Mouse (Mus musculus) forebrain, embryonic 14.5 days (tissue): ENCODE measurements around the gene Pakap. TPM values are rescaled to one million over a fixed set of nuclear protein-coding genes. Genes with fewer than 3 reads are reported as not detected.

ENCODE experiments used
- ATAC-seq: fragments of 200-750 bp; cut with Nextera tagmentation; 2 replicates; pipeline ENCODE4 v1.8.0; 2017; ENCODE audit warnings: mild to moderate bottlenecking, moderate library complexity
- DNase-seq: peaks from one replicate; pipeline ENCODE4 v3.0.0-alpha.2; 2015; ENCODE audit warnings: low spot score
- H3K27ac ChIP-seq: fragments of 300-500 bp; sonication (generic); 2 replicates; pipeline ENCODE4 v1.5.1; 2014; ENCODE audit warnings: low read depth, mild to moderate bottlenecking, control low read depth, low read length, moderate library complexity
- H3K27me3 ChIP-seq: fragments of 300-500 bp; sonication (generic); replicated peaks from 2 replicates; pipeline ENCODE4 v1.6.1; 2014; ENCODE audit warnings: low read length, control low read depth, mixed read lengths; ENCODE audit not compliant: control insufficient read depth, insufficient read depth
- H3K36me3 ChIP-seq: fragments of 300-500 bp; sonication (generic); 2 replicates; pipeline ENCODE4 v1.6.1; 2014; ENCODE audit warnings: low read length, control low read depth; ENCODE audit not compliant: control insufficient read depth, insufficient read depth
- H3K4me1 ChIP-seq: fragments of 300-500 bp; sonication (generic); 2 replicates; pipeline ENCODE4 v1.6.1; 2014; ENCODE audit warnings: antibody characterized with exemption, low read length, control low read depth; ENCODE audit not compliant: control insufficient read depth, insufficient read depth
- H3K4me2 ChIP-seq: fragments of 300-500 bp; sonication (generic); 2 replicates; pipeline ENCODE4 v1.6.1; 2014; ENCODE audit warnings: mild to moderate bottlenecking, control low read depth, low read length
- H3K4me3 ChIP-seq: fragments of 300-500 bp; sonication (generic); 2 replicates; pipeline ENCODE4 v1.5.1; 2014; ENCODE audit warnings: low read depth, low read length, control low read depth
- H3K9ac ChIP-seq: fragments of 300-500 bp; sonication (generic); 2 replicates; pipeline ENCODE4 v1.6.1; 2014; ENCODE audit warnings: mild to moderate bottlenecking, low read length, control low read depth, moderate library complexity
- H3K9me3 ChIP-seq: fragments of 300-500 bp; sonication (generic); replicated peaks from 2 replicates; pipeline ENCODE4 v1.6.1; 2016; ENCODE audit warnings: low read length, control low read depth, mixed read lengths; ENCODE audit not compliant: control insufficient read depth
- WGBS: fragments of 180-500 bp; shearing (Covaris S2); extraction: QIAGEN DNeasy Blood & Tissue Kit; methylation state at CpG from one replicate; pipeline ENCODE4 v1.1.7; 2014; 5-methylcytosine and 5-hydroxymethylcytosine counted together
- polyA plus RNA-seq: library from polyadenylated mRNA; unstranded; fragments of >200 nt; fragmentation: Nextera tagmentation; extraction: Ambion mirVana; gene quantifications from 2 replicates; pipeline ENCODE4 v1.2.1, GENCODE M21; 2014

Gene Pakap
- polyA plus RNA-seq, 1 experiment from 2014 or later, result 4.1 TPM

- H3K27ac ChIP-seq, result no peak overlapping the region
- no peak overlapping the region for H3K4me3 ChIP-seq
- WGBS, result 83% methylated on average over 9 of the region's 9 CpGs
- H3K36me3 ChIP-seq, result no peaks in the 10 kb centered on the region
- H3K9ac ChIP-seq, result no peak overlapping the region
- no peak for ATAC-seq
- DNase-seq, result no peak
- no peaks in the 10 kb centered on the region for H3K27me3 ChIP-seq
- no peak overlapping the region for H3K4me2 ChIP-seq
- no peaks in the 10 kb centered on the region for H3K4me1 ChIP-seq
- H3K9me3 ChIP-seq, result no peaks in the 10 kb centered on the region
Observed at GRCm38 (mm10) chr4:57837089-57837488, 269.1 kb downstream of the Pakap start.

- no peaks in the 10 kb centered on the region for H3K36me3 ChIP-seq
- 89% methylated on average over 4 of the region's 4 CpGs for WGBS
- H3K9ac ChIP-seq, result no peak overlapping the region
- DNase-seq, result no peak
- no peak for ATAC-seq
- no peak overlapping the region for H3K4me3 ChIP-seq
- no peak overlapping the region for H3K4me2 ChIP-seq
- H3K27ac ChIP-seq, result no peak overlapping the region
- H3K9me3 ChIP-seq, result no peaks in the 10 kb centered on the region
- H3K4me1 ChIP-seq, result no peaks in the 10 kb centered on the region
- no peaks in the 10 kb centered on the region for H3K27me3 ChIP-seq
Observed at GRCm38 (mm10) chr4:57839343-57839742, 271.4 kb downstream of the Pakap start.

- no peaks in the 10 kb centered on the region for H3K27me3 ChIP-seq
- H3K4me1 ChIP-seq, result peaks cover 5% of the 10 kb centered on the region; the same call in 1 of the 2 replicates
- no peaks in the 10 kb centered on the region for H3K9me3 ChIP-seq
- H3K4me3 ChIP-seq, result no peak overlapping the region
- no peak overlapping the region for H3K4me2 ChIP-seq
- DNase-seq, result no peak
- no peak for ATAC-seq
- no peak overlapping the region for H3K9ac ChIP-seq
- 46% methylated on average over 1 of the region's 1 CpGs for WGBS
- no peak overlapping the region for H3K27ac ChIP-seq
- H3K36me3 ChIP-seq, result no peaks in the 10 kb centered on the region
Observed at GRCm38 (mm10) chr4:57841911-57842310, 273.9 kb downstream of the Pakap start.

GRCm38 (mm10) chr4:57842472-57843305, 274.7 kb downstream of the Pakap start:
- Histone ChIP-seq H3K4me1 (peaks cover 5% of the 10 kb centered on the region; the same call in 1 of the 2 replicates), H3K9me3 (no peaks in the 10 kb centered on the region), H3K4me2 (no peak overlapping the region), H3K4me3 (no peak overlapping the region), H3K36me3 (no peaks in the 10 kb centered on the region), H3K27me3 (no peaks in the 10 kb centered on the region), H3K9ac (no peak overlapping the region), H3K27ac (no peak overlapping the region)
- DNase-seq, result no peak
- ATAC-seq, result no peak
- 88% methylated on average over 11 of the region's 11 CpGs for WGBS

GRCm38 (mm10) chr4:57845031-57845431, 277.1 kb downstream of the Pakap start:
- Histone ChIP-seq H3K27ac (peak overlapping the region; percentile 29; the same call in 1 of the 2 replicates), H3K27me3 (no peaks in the 10 kb centered on the region), H3K4me1 (peaks cover 5% of the 10 kb centered on the region; the same call in 1 of the 2 replicates), H3K4me2 (peak overlapping the region; percentile 35), H3K36me3 (no peaks in the 10 kb centered on the region), H3K9me3 (no peaks in the 10 kb centered on the region), H3K9ac (peak overlapping the region; percentile 10; the same call in 1 of the 2 replicates), H3K4me3 (peak overlapping the region; percentile 13; the same call in 1 of the 2 replicates)
- 1% methylated on average over 10 of the region's 10 CpGs for WGBS
- DNase-seq (peak; percentile 62), ATAC-seq (peak; percentile 77)

- H3K27ac ChIP-seq, result peak overlapping the region; percentile 29; the same call in 1 of the 2 replicates
- peak overlapping the region; percentile 10; the same call in 1 of the 2 replicates for H3K9ac ChIP-seq
- DNase-seq (no peak), ATAC-seq (no peak)
- peaks cover 5% of the 10 kb centered on the region; the same call in 1 of the 2 replicates for H3K4me1 ChIP-seq
- no peaks in the 10 kb centered on the region for H3K9me3 ChIP-seq
- peak overlapping the region; percentile 13; the same call in 1 of the 2 replicates for H3K4me3 ChIP-seq
- H3K36me3 ChIP-seq, result no peaks in the 10 kb centered on the region
- H3K4me2 ChIP-seq, result peak overlapping the region; percentile 35
- WGBS, result 20% methylated on average over 12 of the region's 12 CpGs
- no peaks in the 10 kb centered on the region for H3K27me3 ChIP-seq
Observed at GRCm38 (mm10) chr4:57845541-57846210, 277.7 kb downstream of the Pakap start.

GRCm38 (mm10) chr4:57846381-57846990, 278.5 kb downstream of the Pakap start:
- H3K4me3 ChIP-seq, result no peak overlapping the region
- H3K9ac ChIP-seq, result no peak overlapping the region
- H3K9me3 ChIP-seq, result no peaks in the 10 kb centered on the region
- no peak overlapping the region for H3K4me2 ChIP-seq
- H3K27me3 ChIP-seq, result no peaks in the 10 kb centered on the region
- ATAC-seq (no peak), DNase-seq (no peak)
- WGBS, result 51% methylated on average over 12 of the region's 12 CpGs
- no peak overlapping the region for H3K27ac ChIP-seq
- no peaks in the 10 kb centered on the region for H3K36me3 ChIP-seq
- peaks cover 5% of the 10 kb centered on the region; the same call in 1 of the 2 replicates for H3K4me1 ChIP-seq

- Histone ChIP-seq H3K4me1 (peaks cover 5% of the 10 kb centered on the region; the same call in 1 of the 2 replicates), H3K4me2 (0 out of 2 replicates have a peak overlapping the region, but pooled peaks have one; percentile 3), H3K27me3 (no peaks in the 10 kb centered on the region), H3K27ac (no peak overlapping the region), H3K36me3 (no peaks in the 10 kb centered on the region), H3K9ac (no peak overlapping the region; the same call in 1 of the 2 replicates), H3K9me3 (no peaks in the 10 kb centered on the region), H3K4me3 (no peak overlapping the region)
- ATAC-seq (0 out of 2 replicates have a peak, but pooled peaks have one; percentile 20), DNase-seq (no peak)
- 37% methylated on average over 8 of the region's 8 CpGs for WGBS
Observed at GRCm38 (mm10) chr4:57846991-57847422, 279.0 kb downstream of the Pakap start.
